Mouse (Mus musculus) right cerebral cortex, adult 2 months (tissue): ENCODE measurements around the gene Best2.

ENCODE experiments used
- DNase-seq, 2 experiments: peaks; one replicate each; pipeline ENCODE4 v3.0.0; 2021 to 2022; ENCODE audit warnings: low spot score in 2 of 2

Best2 gene

GRCm38 (mm10) chr8:84982499-84983011 lies 31.8 kb downstream of the Best2 start:
- DNase-seq = no peak

GRCm38 (mm10) chr8:84981644-84982498 lies 32.5 kb downstream of the Best2 start:
- DNase-seq = no peak

- DNase-seq = no peak
These were observed 33.5 kb downstream of the Best2 start for GRCm38 (mm10) chr8:84980622-84981358.

- peak; percentile 93 to 97 for DNase-seq
These were observed 34.5 kb downstream of the Best2 start for GRCm38 (mm10) chr8:84979599-84980421.

- peak; percentile 96 to 97 for DNase-seq
These were observed 35.9 kb downstream of the Best2 start, which contains the start of gene Junb for GRCm38 (mm10) chr8:84978248-84978940. Gene Junb (minus strand): TSS chr8:84978718.

- peak; percentile 69 to 70 for DNase-seq
These were observed 36.7 kb downstream of the Best2 start for GRCm38 (mm10) chr8:84977435-84978247.

GRCm38 (mm10) chr8:84976763-84977434 lies 37.4 kb downstream of the Best2 start:
- DNase-seq = no peak

- DNase-seq = peak; percentile 94 to 95
These were observed 38.1 kb downstream of the Best2 start for GRCm38 (mm10) chr8:84976031-84976762.

- peak; percentile 68 to 69 for DNase-seq
These were observed 38.9 kb downstream of the Best2 start for GRCm38 (mm10) chr8:84975434-84975833.

- no peak for DNase-seq
These were observed 39.7 kb downstream of the Best2 start for GRCm38 (mm10) chr8:84974543-84975142.

GRCm38 (mm10) chr8:84973803-84974542 lies 40.4 kb downstream of the Best2 start:
- no peak for DNase-seq

GRCm38 (mm10) chr8:84973079-84973478 lies 41.3 kb downstream of the Best2 start:
- no peak for DNase-seq

- DNase-seq = no peak
These were observed 43.4 kb downstream of the Best2 start for GRCm38 (mm10) chr8:84970913-84971312.

GRCm38 (mm10) chr8:84970135-84970790 lies 44.1 kb downstream of the Best2 start:
- no peak for DNase-seq

- peak; percentile 71 to 76 for DNase-seq
These were observed 44.8 kb downstream of the Best2 start, which contains the start of the genes Gm49661, Prdx2 and Rnaseh2a for GRCm38 (mm10) chr8:84969241-84970134. Gene Gm49661 (minus strand): TSS chr8:84969433. Gene Prdx2 (plus strand): TSS chr8:84969587. Gene Rnaseh2a (minus strand): TSS chr8:84969767.

GRCm38 (mm10) chr8:84968650-84969049 lies 45.7 kb downstream of the Best2 start:
- no peak for DNase-seq
